Mouse (Mus musculus): ENCODE measurements around the gene Heatr5b. TPM values are rescaled to one million over a fixed set of nuclear protein-coding genes. Genes with fewer than 3 reads are reported as not detected.

Heatr5b gene
- polyA plus RNA-seq, 1 experiment from 2014 or later = 15.5 TPM

DNA sequence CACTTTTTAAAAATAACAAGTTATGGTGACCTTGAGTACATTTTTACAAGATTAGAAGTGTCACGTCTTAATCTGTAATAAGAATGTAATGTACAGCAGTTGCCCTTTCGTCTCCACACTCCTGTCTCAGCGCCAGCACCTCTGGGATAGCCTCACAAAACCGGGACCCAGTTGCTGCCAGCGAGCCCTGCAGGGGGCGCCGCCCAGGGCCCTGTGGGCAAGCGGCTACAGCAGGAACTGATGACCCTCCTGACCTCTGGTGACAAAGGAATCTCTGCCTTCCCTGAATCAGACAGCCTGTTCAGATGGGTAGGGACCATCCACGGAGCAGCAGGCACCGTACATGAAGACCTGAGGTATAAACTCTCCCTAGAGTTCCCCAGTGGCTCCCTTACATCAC, 83.1 kb downstream of the Heatr5b start:
- Histone ChIP-seq H3K27ac (ENCODE audit: low read depth, low read length) (no peak overlapping the region), H3K36me3 (ENCODE audit: control insufficient read depth, insufficient read depth, low read length) (peaks cover 2% of the 10 kb centered on the region; the same call in 1 of the 2 replicates), H3K4me1 (ENCODE audit: control insufficient read depth, insufficient read depth, low read length) (no peaks in the 10 kb centered on the region), H3K9ac (ENCODE audit: low read length) (no peak overlapping the region), H3K4me2 (no peak overlapping the region), H3K4me3 (ENCODE audit: low read depth, low read length) (no peak overlapping the region), H3K9me3 (ENCODE audit: control insufficient read depth, low read length) (no peaks in the 10 kb centered on the region), H3K27me3 (ENCODE audit: control insufficient read depth, insufficient read depth, low read length) (no peaks in the 10 kb centered on the region)
- ATAC-seq (ENCODE audit: low FRiP score) (no peak), DNase-seq (ENCODE audit: low spot score, missing footprints) (no peak)
- 39% methylated on average over 10 of the region's 10 CpGs for WGBS

DNA sequence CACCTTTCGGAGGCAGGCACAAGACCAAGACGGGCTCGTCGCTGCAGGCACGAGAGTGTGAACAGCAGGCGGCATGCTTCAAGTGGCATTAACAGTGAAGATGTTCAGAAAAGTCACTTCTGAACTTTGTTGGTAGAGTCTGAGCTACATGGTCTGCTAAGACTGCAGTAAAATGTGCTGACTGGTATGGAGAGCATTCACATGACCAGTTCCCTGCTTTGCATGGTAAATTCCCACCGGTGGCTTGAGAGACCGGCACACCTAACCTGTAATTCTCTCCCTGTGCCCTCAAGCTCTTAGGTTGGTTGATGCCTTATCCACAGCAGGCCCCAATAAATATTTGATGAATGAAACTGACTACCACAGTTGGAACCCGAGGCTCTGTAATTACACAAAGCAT, 86.7 kb downstream of the Heatr5b start:
- WGBS = 86% methylated on average over 9 of the region's 9 CpGs
- no peak for ATAC-seq (ENCODE audit: low FRiP score)

DNA sequence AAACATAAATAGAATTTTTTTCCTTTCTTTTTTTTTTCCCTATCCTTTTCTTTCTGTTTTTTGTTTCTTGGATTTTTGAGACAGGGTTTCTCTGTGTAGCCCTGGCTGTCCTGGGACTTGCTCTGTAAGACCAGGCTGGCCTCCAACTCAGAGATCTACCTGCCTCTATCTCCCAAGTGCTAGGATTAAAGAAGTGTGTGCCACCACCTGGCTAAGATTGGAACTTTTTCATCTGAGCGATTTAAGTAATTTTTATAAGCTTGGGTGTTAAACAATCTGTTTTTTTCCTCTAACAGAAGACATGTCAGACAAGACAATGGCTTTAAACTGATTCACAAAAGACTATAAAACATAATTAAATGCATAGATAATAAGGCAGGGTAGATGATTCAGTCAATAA, 96.7 kb downstream of the Heatr5b start:
- ATAC-seq (ENCODE audit: low FRiP score) = no peak
- Histone ChIP-seq H3K9me3 (ENCODE audit: control insufficient read depth, low read length) (no peaks in the 10 kb centered on the region), H3K9ac (ENCODE audit: low read length) (no peak overlapping the region), H3K4me1 (ENCODE audit: control insufficient read depth, insufficient read depth, low read length) (peaks cover 14% of the 10 kb centered on the region), H3K36me3 (ENCODE audit: control insufficient read depth, insufficient read depth, low read length) (no peaks in the 10 kb centered on the region), H3K27ac (ENCODE audit: low read depth, low read length) (no peak overlapping the region), H3K27me3 (ENCODE audit: control insufficient read depth, insufficient read depth, low read length) (no peaks in the 10 kb centered on the region), H3K4me2 (no peak overlapping the region), H3K4me3 (ENCODE audit: low read depth, low read length) (no peak overlapping the region)
- peak; percentile 39 for DNase-seq (ENCODE audit: low spot score, missing footprints)
- 46% methylated on average over 1 of the region's 1 CpGs for WGBS

More for the DNA sequence above, 86.7 kb downstream of the Heatr5b start:
- Histone ChIP-seq H3K27me3 (ENCODE audit: control insufficient read depth, insufficient read depth, low read length) (no peaks in the 10 kb centered on the region), H3K4me2 (no peak overlapping the region), H3K27ac (ENCODE audit: low read depth, low read length) (no peak overlapping the region), H3K9me3 (ENCODE audit: control insufficient read depth, low read length) (no peaks in the 10 kb centered on the region), H3K4me3 (ENCODE audit: low read depth, low read length) (no peak overlapping the region), H3K36me3 (ENCODE audit: control insufficient read depth, insufficient read depth, low read length) (no peaks in the 10 kb centered on the region), H3K9ac (ENCODE audit: low read length) (no peak overlapping the region), H3K4me1 (ENCODE audit: control insufficient read depth, insufficient read depth, low read length) (no peaks in the 10 kb centered on the region)
- DNase-seq (ENCODE audit: low spot score, missing footprints) = peak; percentile 47

DNA sequence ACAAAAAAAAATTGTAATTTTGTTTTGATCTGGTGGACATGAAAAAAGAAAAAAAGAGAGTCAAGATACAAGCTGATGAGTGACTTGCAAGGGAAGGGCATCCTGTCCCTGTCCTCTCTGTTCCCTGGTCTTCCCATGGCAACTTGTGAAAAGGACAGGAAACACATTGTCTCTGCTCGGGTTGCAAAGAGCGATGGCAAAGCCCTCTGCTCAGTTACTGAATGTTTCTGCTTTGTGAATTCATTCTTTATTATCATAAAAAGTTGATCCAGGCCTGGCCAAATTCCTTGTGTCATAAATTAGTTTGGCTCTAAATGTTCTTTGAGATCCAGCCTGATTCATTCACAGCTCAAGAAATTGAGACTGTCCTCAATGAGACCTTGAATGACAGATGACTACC, 97.4 kb downstream of the Heatr5b start:
- H3K27ac ChIP-seq (ENCODE audit: low read depth, low read length) = no peak overlapping the region
- peaks cover 14% of the 10 kb centered on the region for H3K4me1 ChIP-seq (ENCODE audit: control insufficient read depth, insufficient read depth, low read length)
- DNase-seq (ENCODE audit: low spot score, missing footprints) = peak; percentile 75
- no peak overlapping the region for H3K9ac ChIP-seq (ENCODE audit: low read length)
- no peak for ATAC-seq (ENCODE audit: low FRiP score)
- H3K4me2 ChIP-seq = no peak overlapping the region
- H3K36me3 ChIP-seq (ENCODE audit: control insufficient read depth, insufficient read depth, low read length) = no peaks in the 10 kb centered on the region
- WGBS = 39% methylated on average over 2 of the region's 2 CpGs
- no peaks in the 10 kb centered on the region for H3K9me3 ChIP-seq (ENCODE audit: control insufficient read depth, low read length)
- H3K27me3 ChIP-seq (ENCODE audit: control insufficient read depth, insufficient read depth, low read length) = no peaks in the 10 kb centered on the region
- no peak overlapping the region for H3K4me3 ChIP-seq (ENCODE audit: low read depth, low read length)

DNA sequence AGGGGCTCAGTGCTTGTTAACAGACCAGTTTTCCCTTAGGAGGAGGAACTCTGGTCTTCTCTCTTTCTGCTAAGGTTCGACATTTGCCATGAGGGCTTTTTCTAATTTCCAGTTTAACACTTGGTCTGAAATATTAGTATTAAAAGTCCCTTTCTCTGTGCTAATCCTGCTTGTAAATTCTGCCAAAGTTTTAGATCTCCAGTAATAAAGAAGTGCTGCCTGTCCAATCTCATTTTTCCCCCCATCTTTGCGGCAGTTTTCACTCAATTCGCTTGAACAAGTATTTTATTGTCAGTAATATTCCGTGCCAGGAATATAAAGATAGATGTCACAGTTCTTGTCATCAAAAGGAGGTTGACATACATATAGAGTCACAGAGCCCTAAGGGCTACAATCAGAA, 98.1 kb downstream of the Heatr5b start, which contains the start of gene Strn:
Gene Strn, minus strand, starts transcription at position 101 of the 400 bp plus-strand sequence.
- DNase-seq (ENCODE audit: low spot score, missing footprints) (peak; percentile 79), ATAC-seq (ENCODE audit: low FRiP score) (no peak)
- H3K4me3 ChIP-seq (ENCODE audit: low read depth, low read length) = peak within 1 kb of the TSS; percentile 93
- peaks cover 14% of the 10 kb centered on the region for H3K4me1 ChIP-seq (ENCODE audit: control insufficient read depth, insufficient read depth, low read length)
- WGBS = 42% methylated on average over 4 of the region's 4 CpGs
- H3K9ac ChIP-seq (ENCODE audit: low read length) = peak within 1 kb of the TSS; percentile 93
- H3K27me3 ChIP-seq (ENCODE audit: control insufficient read depth, insufficient read depth, low read length) = no peaks in the 10 kb centered on the region
- peak within 1 kb of the TSS; percentile 87 for H3K4me2 ChIP-seq
- no peaks in the 10 kb centered on the region for H3K9me3 ChIP-seq (ENCODE audit: control insufficient read depth, low read length)
- H3K36me3 ChIP-seq (ENCODE audit: control insufficient read depth, insufficient read depth, low read length) = no peaks in the 10 kb centered on the region
- H3K27ac ChIP-seq (ENCODE audit: low read depth, low read length) = peak within 1 kb of the TSS; percentile 59; the same call in 1 of the 2 replicates

GRCm38 (mm10) chr17:78736473-78736988, 98.6 kb downstream of the Heatr5b start:
- peak overlapping the region; percentile 93 for H3K4me3 ChIP-seq (ENCODE audit: low read depth, low read length)
- no peaks in the 10 kb centered on the region for H3K27me3 ChIP-seq (ENCODE audit: control insufficient read depth, insufficient read depth, low read length)
- H3K9ac ChIP-seq (ENCODE audit: low read length) = peak overlapping the region; percentile 93
- DNase-seq (ENCODE audit: low spot score, missing footprints) (peak; percentile 100), ATAC-seq (ENCODE audit: low FRiP score) (peak; percentile 99)
- H3K36me3 ChIP-seq (ENCODE audit: control insufficient read depth, insufficient read depth, low read length) = no peaks in the 10 kb centered on the region
- no peaks in the 10 kb centered on the region for H3K9me3 ChIP-seq (ENCODE audit: control insufficient read depth, low read length)
- H3K4me1 ChIP-seq (ENCODE audit: control insufficient read depth, insufficient read depth, low read length) = peaks cover 14% of the 10 kb centered on the region
- WGBS = under 1% methylated on average over 46 of the region's 60 CpGs
- peak overlapping the region; percentile 87 for H3K4me2 ChIP-seq
- peak overlapping the region; percentile 59; the same call in 1 of the 2 replicates for H3K27ac ChIP-seq (ENCODE audit: low read depth, low read length)

DNA sequence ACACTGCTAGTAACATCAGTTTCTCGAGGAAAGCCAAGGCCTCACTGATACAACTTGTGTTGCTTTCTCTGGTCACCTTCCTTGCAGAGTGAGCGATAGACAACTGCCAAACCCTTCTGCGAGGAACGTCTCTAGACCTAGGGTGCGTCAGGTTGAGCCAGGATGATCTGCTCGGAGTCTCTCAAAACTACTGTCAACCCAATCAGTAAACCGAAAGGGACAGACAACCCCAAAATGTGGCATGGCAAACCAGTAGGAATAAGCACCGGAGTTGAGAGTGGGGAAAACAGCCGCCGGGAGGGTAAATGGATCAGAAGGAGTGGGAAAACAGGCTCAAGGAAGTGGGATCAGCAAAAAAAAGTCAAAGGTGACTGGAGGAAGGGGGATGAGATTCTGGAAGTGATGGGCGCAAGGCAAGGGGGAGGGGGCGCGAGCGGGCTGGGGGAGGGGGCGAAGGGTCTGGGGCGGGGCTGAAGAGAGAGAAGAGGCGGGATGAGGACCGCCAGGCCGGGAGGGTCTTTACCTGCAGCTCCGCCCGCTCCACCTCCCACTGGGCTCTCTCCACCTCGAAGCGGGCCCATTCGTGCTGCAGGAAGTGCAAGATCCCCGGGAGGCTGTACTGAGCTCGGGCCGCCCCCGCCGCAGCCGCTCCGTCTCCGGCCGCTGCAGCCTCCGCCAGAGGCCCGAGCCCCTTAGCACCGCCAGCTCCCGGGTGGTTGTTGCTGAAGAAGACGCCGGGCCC, 99.3 kb downstream of the Heatr5b start:
- Histone ChIP-seq H3K36me3 (ENCODE audit: control insufficient read depth, insufficient read depth, low read length) (no peaks in the 10 kb centered on the region), H3K4me3 (ENCODE audit: low read depth, low read length) (peak overlapping the region; percentile 93), H3K9me3 (ENCODE audit: control insufficient read depth, low read length) (no peaks in the 10 kb centered on the region), H3K4me2 (peak overlapping the region; percentile 87), H3K9ac (ENCODE audit: low read length) (peak overlapping the region; percentile 93), H3K27ac (ENCODE audit: low read depth, low read length) (peak overlapping the region; percentile 59; the same call in 1 of the 2 replicates), H3K27me3 (ENCODE audit: control insufficient read depth, insufficient read depth, low read length) (no peaks in the 10 kb centered on the region), H3K4me1 (ENCODE audit: control insufficient read depth, insufficient read depth, low read length) (peaks cover 14% of the 10 kb centered on the region)
- peak; percentile 94 for DNase-seq (ENCODE audit: low spot score, missing footprints)
- peak; percentile 2; the same call in 1 of the 2 replicates for ATAC-seq (ENCODE audit: low FRiP score)
- WGBS = 1% methylated on average over 34 of the region's 39 CpGs

GRCm38 (mm10) chr17:78734806-78735205, 100.4 kb downstream of the Heatr5b start:
- Histone ChIP-seq H3K36me3 (ENCODE audit: control insufficient read depth, insufficient read depth, low read length) (no peaks in the 10 kb centered on the region), H3K9ac (ENCODE audit: low read length) (no peak overlapping the region), H3K4me3 (ENCODE audit: low read depth, low read length) (no peak overlapping the region), H3K27me3 (ENCODE audit: control insufficient read depth, insufficient read depth, low read length) (no peaks in the 10 kb centered on the region), H3K4me2 (peak overlapping the region; percentile 87), H3K27ac (ENCODE audit: low read depth, low read length) (no peak overlapping the region), H3K4me1 (ENCODE audit: control insufficient read depth, insufficient read depth, low read length) (peaks cover 14% of the 10 kb centered on the region), H3K9me3 (ENCODE audit: control insufficient read depth, low read length) (no peaks in the 10 kb centered on the region)
- WGBS = 67% methylated on average over 10 of the region's 10 CpGs
- DNase-seq (ENCODE audit: low spot score, missing footprints) (peak; percentile 79), ATAC-seq (ENCODE audit: low FRiP score) (no peak)

GRCm38 (mm10) chr17:78732056-78732455, 103.1 kb downstream of the Heatr5b start:
- H3K4me2 ChIP-seq = no peak overlapping the region
- no peaks in the 10 kb centered on the region for H3K9me3 ChIP-seq (ENCODE audit: control insufficient read depth, low read length)
- ATAC-seq (ENCODE audit: low FRiP score) = no peak
- H3K4me3 ChIP-seq (ENCODE audit: low read depth, low read length) = no peak overlapping the region
- H3K9ac ChIP-seq (ENCODE audit: low read length) = no peak overlapping the region
- no peaks in the 10 kb centered on the region for H3K27me3 ChIP-seq (ENCODE audit: control insufficient read depth, insufficient read depth, low read length)
- no peak for DNase-seq (ENCODE audit: low spot score, missing footprints)
- 48% methylated on average over 1 of the region's 1 CpGs for WGBS
- H3K27ac ChIP-seq (ENCODE audit: low read depth, low read length) = no peak overlapping the region
- peaks cover 14% of the 10 kb centered on the region for H3K4me1 ChIP-seq (ENCODE audit: control insufficient read depth, insufficient read depth, low read length)
- H3K36me3 ChIP-seq (ENCODE audit: control insufficient read depth, insufficient read depth, low read length) = no peaks in the 10 kb centered on the region

Measured in midbrain, embryonic 11.5 days (tissue).